Mouse (Mus musculus): ENCODE results near the gene Kcna7. TPM values are rescaled to one million over a fixed set of nuclear protein-coding genes. Genes with fewer than 3 reads are reported as not detected.

Gene Kcna7
- polyA plus RNA-seq, 1 experiment = not detected

DNA sequence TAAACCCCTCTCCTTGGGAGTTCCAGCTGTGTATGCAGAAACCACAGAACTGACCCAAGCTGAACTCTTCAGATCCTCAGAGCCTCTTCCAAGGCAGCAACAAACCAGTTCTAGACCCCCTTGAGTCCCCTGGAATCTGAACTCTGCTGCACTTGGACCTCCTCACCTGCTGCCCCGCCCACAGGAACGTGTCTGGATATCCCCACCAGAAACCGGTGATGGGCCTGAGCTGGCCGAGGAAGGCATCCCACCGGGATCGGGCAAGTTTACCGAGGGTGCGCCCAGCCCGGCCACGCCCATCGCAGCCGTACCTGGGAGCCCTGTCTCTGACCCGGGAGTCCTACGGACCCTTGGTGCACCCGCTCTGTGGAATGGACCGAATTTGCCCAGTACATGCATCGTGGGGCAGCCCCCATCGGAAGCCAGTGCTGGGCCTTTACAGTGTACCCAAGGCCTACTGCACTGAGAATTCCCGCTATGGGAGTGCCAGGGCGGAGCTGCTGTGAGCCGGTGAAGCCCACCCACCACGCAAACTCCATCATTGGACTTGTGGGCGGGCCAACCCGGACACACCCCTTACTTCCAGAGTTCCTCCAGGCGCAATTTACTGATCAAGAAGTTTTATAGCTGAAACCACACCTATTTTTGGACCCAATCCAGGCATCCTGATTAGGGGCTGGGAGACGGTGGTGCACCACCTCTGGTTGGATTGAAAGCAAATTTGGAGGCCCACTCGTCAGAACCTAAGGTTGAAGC, 14.6 kb downstream of the Kcna7 start:
- DNase-seq (ENCODE audit: extremely low spot score in 1 of 2, low spot score in 1 of 2) = no peak

GRCm38 (mm10) chr7:45420615-45420919, 15.1 kb downstream of the Kcna7 start, which contains the start of gene Lhb:
Gene Lhb, plus strand, starts transcription at chr7:45420820.
- no peak for DNase-seq (ENCODE audit: extremely low spot score in 1 of 2, low spot score in 1 of 2)

GRCm38 (mm10) chr7:45421194-45421593, 15.7 kb downstream of the Kcna7 start:
- DNase-seq (ENCODE audit: extremely low spot score in 1 of 2, low spot score in 1 of 2) = no peak

- DNase-seq (ENCODE audit: extremely low spot score in 1 of 2, low spot score in 1 of 2) = no peak
These were observed 21.1 kb downstream of the Kcna7 start for GRCm38 (mm10) chr7:45426556-45426955.

GRCm38 (mm10) chr7:45433835-45434202, 28.4 kb downstream of the Kcna7 start:
- no peak for DNase-seq (ENCODE audit: extremely low spot score in 1 of 2, low spot score in 1 of 2)

- DNase-seq (ENCODE audit: extremely low spot score in 1 of 2, low spot score in 1 of 2) = peak; percentile 100
These were observed 29.0 kb downstream of the Kcna7 start, which contains the start of gene Gys1 for GRCm38 (mm10) chr7:45434203-45435015. Gene Gys1, plus strand, starts transcription at chr7:45434844.

- peak in 1 of 2 experiments; percentile 22 for DNase-seq (ENCODE audit: extremely low spot score in 1 of 2, low spot score in 1 of 2)
These were observed 29.6 kb downstream of the Kcna7 start for GRCm38 (mm10) chr7:45435038-45435437.

DNA sequence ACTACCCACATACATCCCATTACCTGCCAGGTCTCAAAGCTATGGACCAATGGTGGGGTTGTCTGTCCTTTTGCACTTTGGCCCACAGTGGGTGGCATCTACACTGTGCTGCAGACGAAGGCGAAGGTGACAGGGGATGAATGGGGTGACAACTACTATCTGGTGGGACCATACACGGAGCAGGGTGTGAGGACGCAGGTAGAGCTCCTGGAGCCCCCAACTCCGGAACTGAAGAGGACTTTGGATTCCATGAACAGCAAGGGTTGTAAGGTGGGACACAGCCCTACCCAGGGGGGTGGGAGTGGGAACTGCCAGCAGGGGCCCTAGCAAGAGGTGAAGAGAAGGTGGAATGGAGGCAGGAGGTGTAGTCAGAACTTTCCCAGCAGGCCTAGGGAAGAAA, 31.0 kb downstream of the Kcna7 start:
- no peak for DNase-seq (ENCODE audit: extremely low spot score in 1 of 2, low spot score in 1 of 2)

DNA sequence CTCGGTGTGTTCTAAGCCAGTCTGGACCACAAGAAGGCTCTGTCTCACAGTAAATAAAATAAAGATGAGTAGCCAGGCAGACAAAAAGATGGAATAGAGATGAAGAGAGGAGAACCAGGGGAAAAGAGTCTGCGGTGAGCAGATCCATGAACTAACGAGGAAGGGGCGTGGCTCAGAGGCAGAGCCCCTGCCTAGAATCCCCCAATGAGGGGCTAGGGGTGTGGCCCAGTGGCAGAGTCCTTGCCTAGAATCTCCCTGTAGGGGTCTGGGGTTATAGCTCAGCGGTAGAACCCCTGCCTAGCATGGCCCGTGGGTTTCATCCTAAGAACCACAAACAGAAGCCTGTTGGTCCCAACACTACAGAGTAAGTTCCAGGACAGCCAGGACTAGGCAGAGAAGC, 31.6 kb downstream of the Kcna7 start:
- DNase-seq (ENCODE audit: extremely low spot score in 1 of 2, low spot score in 1 of 2) = no peak

DNA sequence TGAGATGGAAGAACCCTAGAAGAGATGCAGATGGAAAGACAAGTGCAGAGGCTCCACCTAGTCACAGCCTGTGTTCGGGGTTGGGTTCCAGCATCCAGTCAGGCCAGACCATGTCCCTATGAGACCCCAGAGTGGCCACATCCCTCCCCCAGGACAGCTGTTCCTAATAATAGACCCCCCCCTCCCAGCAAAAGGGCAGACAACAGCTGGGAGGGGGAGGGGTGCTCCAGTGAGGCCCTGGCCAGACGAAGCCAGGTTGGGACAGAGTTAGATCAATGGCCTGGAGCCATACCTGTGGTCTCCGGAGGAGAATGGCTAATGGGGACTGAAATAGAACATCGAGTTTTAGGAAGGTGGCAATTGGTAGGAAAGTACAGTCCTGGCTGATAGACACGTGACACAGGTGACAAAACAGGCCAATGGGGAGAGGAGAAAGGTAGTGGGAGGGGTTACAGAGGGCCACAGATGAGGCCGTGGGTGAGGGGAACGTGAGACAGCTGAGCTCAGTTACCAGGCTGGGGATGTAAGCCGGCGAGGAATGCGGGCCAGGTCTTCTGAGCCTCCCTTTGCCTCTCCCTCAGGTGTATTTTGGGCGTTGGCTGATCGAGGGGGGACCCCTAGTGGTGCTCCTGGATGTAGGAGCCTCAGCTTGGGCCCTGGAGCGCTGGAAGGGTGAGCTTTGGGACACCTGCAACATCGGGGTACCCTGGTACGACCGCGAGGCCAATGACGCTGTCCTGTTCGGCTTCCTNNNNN, 32.2 kb downstream of the Kcna7 start, which contains the start of gene Ruvbl2:
Gene Ruvbl2, minus strand, starts transcription at position 576 of the 756 bp plus-strand sequence.
- no peak for DNase-seq (ENCODE audit: extremely low spot score in 1 of 2, low spot score in 1 of 2)

DNA sequence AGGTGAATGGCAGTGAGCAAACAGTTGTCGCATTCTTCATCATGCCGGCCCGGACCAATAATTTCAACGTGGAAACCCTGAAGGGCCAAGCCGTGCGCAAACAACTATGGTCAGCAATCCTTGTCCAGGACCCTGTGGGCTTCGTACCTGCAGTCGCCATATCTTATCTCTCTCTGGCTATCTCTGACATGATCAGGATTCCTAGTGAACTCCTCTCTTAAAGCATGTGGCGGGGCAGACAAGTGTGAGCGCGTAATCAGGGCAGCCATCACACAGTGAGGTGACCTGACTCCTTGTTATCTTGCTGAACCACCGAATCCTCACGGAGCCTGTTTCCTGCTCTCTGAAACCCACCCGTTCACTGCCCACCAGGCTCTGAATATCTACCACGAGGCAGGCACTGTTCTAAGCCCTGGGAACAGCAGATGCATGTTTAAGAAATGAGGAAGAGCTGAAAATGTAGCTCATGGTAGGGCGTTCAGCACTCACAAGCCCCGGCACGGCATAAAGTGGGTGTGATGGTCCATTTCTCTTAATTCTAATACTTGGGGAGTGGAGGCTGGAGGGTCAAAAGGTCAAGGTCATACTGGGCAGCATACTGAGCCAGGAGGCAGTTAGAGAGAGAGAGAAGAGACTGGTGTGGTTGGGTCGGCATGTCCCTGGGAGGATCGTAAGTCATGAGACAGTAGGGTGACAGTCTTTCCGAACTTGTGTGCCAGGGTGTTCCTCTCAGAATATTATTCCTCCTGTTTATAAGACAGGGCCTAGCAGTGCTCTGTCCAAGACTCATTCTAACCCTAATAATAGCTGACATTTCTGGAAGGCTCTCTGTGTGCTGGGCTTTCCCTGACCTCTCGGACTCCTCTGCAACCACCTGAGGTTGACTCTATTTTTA, 38.3 kb downstream of the Kcna7 start:
- no peak for DNase-seq (ENCODE audit: extremely low spot score in 1 of 2, low spot score in 1 of 2)

- no peak for DNase-seq (ENCODE audit: extremely low spot score in 1 of 2, low spot score in 1 of 2)
These were observed 41.1 kb downstream of the Kcna7 start for GRCm38 (mm10) chr7:45446589-45446988.

- no peak for DNase-seq (ENCODE audit: extremely low spot score in 1 of 2, low spot score in 1 of 2)
These were observed 42.0 kb downstream of the Kcna7 start for GRCm38 (mm10) chr7:45447325-45447990.

DNA sequence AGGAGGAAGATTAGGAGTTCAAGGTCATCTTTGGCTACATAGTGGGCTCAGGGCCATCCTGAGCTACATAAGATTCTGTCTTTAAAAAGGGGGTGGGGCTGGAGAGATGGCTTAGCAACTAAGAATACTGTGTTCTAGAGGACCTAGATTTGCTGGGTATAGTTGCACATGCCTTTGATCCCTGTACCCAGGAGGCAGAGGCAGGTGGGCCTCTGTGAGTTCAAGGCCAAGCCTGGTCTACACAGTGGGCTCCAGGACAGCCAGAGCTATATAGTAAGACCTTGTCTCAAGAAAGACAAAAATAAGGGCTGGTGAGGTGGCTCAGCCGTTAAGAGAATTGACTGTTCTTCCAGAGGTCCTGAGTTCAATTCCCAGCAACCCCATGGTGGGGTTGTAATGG, 44.5 kb downstream of the Kcna7 start:
- DNase-seq (ENCODE audit: extremely low spot score in 1 of 2, low spot score in 1 of 2) = no peak

- DNase-seq (ENCODE audit: extremely low spot score in 1 of 2, low spot score in 1 of 2) = peak; percentile 81 to 96
These were observed 46.0 kb downstream of the Kcna7 start for GRCm38 (mm10) chr7:45451344-45451982.

GRCm38 (mm10) chr7:45454971-45455370, 49.5 kb downstream of the Kcna7 start:
- DNase-seq (ENCODE audit: extremely low spot score in 1 of 2, low spot score in 1 of 2) = no peak

- no peak for DNase-seq (ENCODE audit: extremely low spot score in 1 of 2, low spot score in 1 of 2)
These were observed 50.7 kb downstream of the Kcna7 start for GRCm38 (mm10) chr7:45455932-45456696.

GRCm38 (mm10) chr7:45456721-45457203, 51.3 kb downstream of the Kcna7 start:
- no peak for DNase-seq (ENCODE audit: extremely low spot score in 1 of 2, low spot score in 1 of 2)

Data from frontal cortex, adult 2 months (tissue).